Mouse (Mus musculus) gastrocnemius, postnatal 10 days (tissue): Measurements from ENCODE around the gene Gigyf2. TPM values are rescaled to one million over a fixed set of nuclear protein-coding genes. Genes with fewer than 3 reads are reported as not detected.
A peak's percentile ranks its signal among the peaks of the same experiment; 100 is the strongest.

Experiments
- DNase-seq: peaks from one replicate; pipeline ENCODE4 v3.0.0; 2021; ENCODE audit warnings: mixed read lengths
- long read RNA-seq, 2 experiments: library from polyadenylated mRNA; stranded (forward); transcript quantifications; one replicate each; pipeline ENCODE4 v2.0.0; 2021
- total RNA-seq, 2 experiments: library from RNA; stranded (reverse); gene quantifications; 2 replicates each; pipeline ENCODE4 v1.2.3; 2021

Gigyf2 gene
- 10 to 100 TPM; 41.6 to 47.5 TPM for total RNA-seq
- long read RNA-seq, experiment 1, partial matches to known transcripts: 1 of 5 reads
- long read RNA-seq, experiment 1, other reads (novel, unspliced or antisense): 3 of 5 reads
- long read RNA-seq, experiment 2, full-length matches to known transcripts: 3 of 5 reads
- long read RNA-seq, experiment 2, partial matches to known transcripts: 1 of 5 reads
- long read RNA-seq, experiment 2, other reads (novel, unspliced or antisense): 1 of 5 reads

DNA sequence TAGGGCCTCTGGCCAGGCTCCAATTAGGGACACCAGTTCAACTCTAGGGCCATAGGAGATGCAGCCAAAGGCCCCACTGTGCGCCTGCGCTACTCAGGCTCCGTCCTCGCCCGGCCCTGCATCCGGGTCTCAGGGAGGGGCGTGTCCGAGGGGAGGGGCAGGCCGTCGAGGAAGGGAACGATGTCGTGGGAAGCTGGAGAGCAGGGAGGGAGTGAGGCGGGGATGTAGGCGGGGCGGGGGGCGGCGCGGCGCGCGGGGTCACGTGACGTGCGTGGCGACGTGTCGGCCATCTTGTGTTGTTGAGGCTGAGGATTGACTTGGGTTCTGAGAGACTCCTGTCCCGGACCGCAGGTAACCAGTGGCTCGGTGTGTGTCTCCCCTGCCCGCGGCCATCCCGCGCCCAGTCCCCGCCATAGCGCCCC is at the start of gene Gigyf2:
Gigyf2 (plus strand) TSS at position 257 of the 422 bp plus-strand sequence.
- peak; percentile 97 for DNase-seq

DNA sequence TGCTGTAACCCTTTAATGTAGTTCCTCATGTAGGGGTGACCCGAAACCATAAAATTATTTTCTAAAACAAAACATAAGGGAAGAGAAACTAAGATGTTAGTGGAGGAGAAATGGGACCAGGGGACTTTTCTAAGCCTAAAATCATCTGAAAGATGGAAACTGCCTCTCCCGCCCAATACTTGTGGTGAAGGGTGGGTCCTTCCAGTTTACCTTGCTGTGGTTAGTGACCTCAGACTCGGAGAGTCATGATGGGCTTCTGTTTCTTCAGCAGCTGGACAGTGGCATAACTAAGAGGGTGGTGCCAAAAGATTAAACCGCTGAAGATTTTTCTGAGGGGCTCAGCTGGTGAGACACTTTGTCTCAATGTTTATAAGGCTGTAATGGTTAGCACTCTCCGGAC is 46.5 kb upstream of the Gigyf2 start:
- DNase-seq: no peak

DNA sequence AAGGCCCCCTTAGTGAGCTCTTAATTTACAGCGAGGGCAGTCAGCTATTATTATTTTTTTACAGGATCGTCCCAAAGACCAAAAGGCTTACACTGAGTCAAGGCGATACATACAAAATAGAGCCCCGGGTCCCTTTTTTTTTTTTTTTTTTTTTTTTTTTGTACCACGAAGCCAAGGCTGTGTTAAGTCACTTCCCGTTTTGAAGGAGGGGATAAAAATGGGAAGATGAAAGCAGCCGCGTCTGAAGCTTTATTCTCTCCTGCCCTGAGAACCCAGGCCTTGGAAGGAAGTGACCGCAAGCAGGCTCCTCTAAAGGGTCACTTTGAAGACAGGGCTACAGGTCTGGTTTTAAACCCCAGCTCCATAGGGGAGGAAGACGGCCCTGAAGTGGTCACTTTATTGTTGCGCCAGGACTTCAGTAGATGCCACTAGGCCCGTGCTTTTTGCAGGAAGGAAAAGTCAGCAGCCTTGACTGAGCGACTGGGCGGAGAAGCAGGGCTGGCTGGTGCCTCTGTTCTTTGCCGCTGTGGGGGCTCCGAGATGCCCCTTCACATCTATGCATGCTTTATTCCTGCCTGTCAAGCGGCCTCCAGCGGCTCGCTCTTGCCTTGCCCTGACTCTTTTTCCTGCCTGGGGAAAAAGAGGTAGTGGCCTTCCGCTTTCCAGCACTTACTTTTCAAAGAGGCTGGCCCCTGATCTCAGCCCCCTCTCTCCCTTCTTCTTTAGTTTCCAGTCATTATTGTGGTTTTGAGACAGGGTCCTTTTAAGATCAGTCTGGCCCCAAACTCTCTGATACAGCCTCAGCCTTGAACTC is 45.0 kb upstream of the Gigyf2 start:
- DNase-seq: no peak

DNA sequence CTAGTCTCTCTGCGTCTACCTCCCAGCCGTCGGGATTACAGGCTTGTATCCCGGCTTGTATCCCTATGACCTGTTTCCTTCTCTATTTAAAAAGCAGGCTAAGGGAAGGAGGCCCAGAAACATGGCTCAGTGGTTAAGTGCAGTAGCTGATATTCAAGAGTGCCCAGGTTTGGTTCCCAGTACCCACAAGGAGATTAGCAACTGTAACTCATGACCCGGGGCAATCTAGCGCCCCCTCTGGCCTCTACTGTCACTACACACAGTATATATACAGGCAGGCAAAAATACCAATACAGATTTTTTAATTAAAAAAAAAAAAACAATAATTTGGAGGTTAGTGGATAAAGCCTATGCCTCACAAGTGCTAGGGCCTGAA is 44.4 kb upstream of the Gigyf2 start:
- DNase-seq: no peak

DNA sequence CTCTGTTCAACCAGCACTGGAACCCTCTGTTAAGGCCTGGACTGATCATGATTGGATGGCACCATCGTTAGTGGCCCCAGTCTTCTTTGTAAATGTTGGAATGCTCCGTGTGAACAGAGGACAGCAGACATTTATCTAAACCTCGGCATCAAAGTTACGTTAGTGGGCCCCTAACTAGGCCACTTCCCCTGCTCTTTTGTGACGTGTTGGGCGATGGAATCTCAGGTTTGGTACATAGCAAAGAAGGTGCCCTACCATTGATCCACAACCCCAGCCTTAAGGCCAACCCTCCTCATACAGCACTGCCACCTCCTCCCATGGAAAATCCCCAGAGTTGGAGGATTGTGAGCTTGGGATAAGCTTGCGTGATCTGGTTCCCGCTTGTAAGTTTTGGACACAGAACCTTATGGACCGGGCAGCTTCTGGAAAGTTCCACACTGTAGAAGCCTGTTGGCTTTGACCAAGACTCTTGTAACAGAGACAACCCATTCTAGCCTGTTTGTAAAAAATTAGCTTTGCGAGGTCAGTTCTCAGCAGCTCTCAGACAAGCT is 43.3 kb upstream of the Gigyf2 start:
- no peak for DNase-seq

DNA sequence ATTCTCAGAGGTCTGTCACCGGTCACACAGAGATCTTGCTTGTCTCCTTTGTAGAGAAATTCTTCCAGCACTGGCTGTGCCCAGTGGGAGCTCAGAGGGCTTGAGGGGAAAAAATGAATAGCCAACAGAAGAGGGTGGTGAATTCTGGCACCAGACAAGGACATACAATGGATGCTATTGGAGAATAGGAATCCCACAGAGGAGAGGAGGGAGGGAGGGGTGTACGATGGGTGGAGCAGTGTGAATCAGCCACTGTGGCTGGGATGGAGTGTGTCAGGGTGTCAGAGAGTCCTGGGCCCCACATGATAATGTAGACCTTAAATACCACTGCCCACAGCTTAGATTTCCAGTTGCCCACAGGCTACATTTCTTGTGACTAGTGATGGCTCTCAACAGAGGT is 39.7 kb upstream of the Gigyf2 start:
- no peak for DNase-seq

DNA sequence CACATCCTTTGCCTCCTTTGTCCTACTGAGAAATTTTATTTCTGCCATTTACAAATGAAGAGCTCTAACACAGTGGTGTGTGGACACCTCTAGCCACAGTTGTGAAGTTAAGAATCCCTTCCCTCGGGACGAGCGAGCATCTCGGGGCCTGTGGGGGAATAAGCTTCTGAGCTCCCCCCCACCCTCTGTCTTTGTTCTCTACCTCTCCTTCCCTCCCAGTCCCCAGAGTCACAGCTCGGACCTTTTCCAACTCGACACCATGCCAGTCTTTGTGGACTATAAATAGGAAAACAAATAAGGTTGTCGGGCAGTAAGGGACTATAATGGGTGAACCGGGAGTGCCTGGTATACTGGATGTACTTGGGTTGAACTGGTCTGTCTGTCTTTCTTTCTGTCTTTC is 35.4 kb upstream of the Gigyf2 start:
- DNase-seq: no peak

DNA sequence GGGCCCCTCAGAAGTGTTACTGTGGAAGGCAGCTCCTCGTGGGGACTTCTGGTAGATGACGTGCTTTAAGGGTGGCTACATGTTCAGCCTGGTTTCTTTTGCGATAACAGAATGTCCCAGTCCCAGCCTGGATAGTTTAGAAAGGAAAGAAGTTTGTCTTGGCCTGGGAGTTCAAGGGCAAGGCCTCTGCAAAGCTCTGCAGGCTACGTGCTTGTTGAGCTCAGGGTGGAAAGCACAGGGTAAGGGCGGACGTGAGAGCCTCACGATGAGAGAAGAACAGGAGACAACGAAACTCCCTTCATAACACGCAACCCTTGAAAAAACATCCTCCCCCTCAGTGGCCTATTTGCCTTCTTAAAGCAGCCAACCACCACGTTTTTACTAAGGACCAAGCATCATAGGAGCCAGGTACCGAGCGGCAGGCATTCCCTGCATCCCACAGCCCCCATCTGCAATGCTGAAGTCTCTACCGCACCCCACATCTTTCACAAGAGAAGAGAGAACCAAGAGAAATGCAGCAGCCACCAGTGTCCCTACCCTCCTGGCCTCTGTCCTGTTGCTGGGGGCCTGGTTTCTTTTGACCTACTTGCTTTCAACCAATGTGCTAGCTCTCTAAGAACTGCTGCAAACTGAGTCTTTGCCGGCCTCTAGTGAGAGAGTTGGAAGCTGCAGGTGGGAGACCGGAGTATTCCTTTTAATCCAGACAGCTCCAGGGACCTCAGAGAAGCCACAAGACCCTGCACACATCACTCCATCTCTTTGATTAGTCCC is 34.2 kb upstream of the Gigyf2 start:
- peak; percentile 34 for DNase-seq

DNA sequence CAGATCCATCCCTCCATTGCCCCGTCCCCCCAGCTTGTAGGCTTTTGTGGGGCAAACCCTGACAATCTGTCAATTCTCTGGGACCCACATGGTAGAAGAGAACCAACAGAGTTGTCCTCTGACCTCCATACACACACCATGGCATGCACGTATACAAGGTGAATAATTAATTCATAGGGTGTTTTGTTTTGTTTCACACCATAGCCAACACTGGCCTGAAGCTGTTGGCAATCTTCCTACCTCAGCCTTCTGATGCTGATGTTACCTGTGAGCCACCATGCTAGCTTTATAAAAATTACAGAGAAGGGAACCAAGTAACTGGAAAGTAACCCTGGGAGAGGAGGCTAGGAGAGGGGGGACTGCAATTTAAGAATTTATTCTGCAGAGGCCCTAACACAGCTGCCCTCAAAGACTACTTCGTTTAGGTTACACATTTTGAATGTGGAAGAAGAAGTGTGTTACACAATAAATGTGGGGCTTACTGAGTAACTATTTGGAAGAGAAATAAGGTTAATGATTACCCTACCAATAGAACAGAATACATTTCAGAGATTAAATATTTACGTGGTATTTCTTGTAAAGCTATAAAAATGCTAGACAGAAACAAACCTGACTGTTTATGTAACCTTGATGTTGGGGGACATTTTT is 32.6 kb upstream of the Gigyf2 start:
- DNase-seq: no peak

DNA sequence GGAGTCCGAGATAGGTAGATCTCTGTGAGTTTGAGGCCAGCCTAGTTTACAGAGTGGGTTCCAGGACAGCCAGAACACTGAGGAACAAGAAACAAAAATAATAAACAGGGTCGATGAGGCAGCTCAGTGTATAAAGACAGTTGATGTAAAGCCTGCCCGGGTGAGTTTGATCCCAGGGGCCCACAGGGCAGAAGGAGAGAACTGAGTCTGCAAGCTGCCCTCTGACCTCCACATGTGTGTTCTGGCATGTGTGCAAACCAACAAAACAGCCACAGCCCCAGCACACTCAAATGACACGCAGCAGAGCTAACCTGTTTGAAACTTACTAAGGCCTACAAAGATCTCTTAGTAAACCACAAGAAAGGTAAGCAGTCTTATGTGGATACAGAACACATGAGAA is 31.8 kb upstream of the Gigyf2 start:
- DNase-seq: no peak

DNA sequence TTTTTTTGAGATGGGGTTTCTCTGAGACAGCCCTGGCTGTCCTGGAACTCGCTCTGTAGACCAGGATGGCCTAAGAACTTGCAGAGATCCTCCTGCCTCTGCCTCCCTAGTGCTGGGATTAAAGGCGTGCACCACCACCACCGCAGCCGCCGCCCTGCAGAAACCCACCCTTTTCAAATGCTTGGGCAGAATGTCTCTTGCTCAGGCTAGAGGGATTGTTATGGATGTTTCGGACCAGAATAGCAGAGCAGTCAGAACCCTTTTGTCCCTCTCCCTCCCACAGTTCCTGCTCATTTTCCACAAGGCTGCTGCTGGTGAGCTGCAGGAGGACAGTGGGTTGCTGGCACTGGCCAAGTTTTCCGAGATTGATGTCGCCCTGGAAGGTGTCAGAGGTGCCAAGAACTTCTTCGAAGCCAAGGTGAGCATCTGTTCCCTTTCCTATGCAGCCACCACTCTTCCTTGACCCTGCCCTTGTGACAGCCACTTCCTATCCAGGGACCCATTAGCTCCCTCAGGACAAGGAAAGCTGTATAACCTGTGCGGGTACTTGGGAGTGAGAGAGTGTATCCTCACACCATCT is 29.4 kb upstream of the Gigyf2 start:
- DNase-seq: no peak

DNA sequence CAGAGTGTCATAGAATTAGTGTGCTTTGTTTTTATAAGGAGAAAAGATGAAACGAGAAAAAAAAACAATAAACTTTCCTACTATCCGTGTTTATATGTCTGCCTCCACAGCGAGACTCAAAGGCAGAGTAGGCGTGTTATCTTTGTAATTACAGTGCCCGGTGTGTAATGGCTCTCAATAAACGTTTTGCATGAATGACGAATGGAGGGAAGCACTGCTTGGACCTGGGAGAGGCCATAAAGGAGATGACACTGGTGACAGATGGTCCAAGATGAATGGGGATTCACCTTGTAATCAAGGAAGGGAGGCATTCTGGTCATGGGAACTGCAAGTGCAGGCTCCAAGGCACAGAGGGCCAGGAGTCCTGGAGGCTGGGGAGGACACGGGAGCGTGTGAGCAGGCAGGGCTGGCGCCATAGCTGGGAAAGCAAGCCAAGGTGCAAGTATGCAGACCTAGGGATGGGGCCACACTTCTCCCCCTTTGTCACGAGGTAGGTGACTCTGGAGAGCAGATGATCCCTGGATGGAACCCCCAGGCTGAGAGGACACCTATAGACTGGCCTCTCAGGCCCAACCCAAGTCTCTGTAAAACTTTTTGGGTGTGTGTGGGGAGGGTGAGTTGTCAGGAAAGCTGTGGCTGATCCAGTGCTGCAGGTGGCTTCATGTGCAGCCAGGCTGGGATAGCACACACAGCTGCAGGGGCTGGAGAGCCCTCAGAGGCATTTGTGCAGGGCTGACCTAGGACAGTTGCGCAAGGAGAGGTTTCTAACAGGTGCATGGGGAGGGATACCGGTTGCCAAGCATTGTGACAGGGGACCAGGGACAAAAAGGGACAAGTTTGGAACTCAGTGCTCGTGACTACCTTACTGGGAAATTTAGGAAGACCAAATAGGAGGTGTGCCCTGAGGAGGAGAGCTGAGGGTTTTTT is 26.2 kb upstream of the Gigyf2 start:
- no peak for DNase-seq

DNA sequence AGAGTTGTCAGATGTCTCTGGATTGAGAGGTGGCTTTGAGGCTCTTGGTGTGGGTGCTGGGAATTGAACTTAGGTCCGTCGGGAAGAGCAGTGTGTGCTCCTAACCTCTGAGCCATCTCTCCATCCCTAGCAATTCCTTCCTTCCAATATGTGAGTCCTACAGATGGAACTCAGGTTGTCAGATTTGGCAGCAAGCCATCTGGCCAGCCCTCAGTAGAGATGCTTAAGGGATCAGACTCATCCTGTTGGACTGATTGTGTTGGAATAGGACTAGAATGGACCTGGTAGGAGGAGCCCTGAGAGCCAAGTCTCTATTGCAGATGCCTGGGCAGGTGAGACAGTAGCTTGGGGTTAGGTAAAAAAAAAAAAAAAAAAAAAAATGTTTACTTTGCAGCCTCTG is 24.8 kb upstream of the Gigyf2 start:
- DNase-seq: no peak

DNA sequence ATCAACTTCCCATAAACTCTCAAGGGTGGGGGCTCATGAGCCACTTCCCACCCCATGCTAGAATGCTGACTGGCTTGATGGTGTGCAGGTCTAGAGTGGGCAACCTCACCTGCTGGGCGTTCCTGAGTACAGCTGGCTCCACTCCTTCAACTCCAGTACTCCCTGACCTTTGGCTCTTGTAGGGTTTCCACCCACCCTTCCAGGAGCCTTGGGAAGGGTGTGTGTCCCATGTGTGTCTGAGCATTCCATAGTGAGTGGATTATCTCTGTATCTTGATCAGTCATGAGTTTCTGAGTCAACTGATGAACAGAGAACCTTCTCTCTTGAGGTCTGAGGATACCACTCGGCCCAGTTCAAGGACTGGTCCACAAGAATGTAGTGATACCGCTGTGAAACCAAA is 17.8 kb upstream of the Gigyf2 start:
- DNase-seq: no peak

DNA sequence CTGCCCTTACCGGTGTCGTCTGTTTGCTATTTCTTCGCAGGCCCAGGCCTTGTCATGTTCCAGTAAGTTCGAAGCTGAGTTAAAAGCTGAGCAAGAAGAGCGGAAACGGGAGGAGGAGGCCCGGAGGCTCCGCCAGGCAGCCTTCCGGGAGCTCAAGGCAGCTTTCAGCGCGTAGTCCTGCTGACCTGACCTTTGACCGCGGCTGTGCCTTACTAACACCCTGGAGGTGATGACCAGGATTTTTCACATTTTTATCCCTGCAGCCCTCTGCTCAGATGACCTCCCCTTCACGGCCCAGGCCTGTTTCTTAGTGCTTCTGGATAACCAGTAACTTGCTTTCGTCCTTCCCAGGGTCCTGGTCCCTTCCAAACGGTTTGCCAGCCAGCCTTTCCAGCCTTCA is 17.2 kb upstream of the Gigyf2 start:
- no peak for DNase-seq

DNA sequence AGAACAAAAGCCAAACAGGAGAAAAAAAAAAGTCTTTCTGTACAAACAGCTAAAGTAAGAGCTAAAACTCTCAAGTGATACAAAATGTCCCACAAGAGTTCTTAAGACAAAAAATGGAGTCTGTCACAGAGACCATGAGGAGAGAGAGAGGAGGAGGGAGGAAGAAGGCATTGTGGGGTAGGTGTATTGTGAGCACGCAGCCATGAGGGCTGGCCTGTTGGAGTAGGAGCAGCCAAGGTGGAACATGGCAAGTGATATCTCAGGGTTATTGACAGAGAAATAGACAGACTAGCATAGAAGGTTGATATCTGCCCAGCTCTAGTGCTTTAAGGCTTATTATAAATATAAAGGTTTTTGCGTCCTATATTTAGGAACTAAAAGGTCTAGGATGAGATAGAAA is 14.1 kb upstream of the Gigyf2 start:
- no peak for DNase-seq

DNA sequence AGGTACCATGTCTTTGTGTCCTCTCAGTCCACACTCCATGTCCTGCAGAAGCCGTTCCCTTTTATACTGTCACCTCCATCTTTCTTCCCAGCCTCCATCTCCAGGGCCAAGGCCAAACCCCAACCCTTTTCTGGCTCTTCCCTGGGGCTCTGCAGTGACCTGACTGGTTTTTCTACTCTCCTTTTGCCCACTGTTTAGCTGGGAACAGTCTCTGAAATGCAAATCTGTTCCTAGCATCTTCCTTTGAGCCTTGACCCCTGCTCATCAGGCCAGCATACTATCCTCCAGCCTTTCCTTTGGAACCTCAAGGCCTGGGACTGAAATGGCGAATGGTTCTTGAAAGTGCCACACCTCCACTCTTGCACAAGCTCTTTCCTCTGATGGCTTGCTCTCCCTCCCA is 13.7 kb upstream of the Gigyf2 start:
- no peak for DNase-seq

DNA sequence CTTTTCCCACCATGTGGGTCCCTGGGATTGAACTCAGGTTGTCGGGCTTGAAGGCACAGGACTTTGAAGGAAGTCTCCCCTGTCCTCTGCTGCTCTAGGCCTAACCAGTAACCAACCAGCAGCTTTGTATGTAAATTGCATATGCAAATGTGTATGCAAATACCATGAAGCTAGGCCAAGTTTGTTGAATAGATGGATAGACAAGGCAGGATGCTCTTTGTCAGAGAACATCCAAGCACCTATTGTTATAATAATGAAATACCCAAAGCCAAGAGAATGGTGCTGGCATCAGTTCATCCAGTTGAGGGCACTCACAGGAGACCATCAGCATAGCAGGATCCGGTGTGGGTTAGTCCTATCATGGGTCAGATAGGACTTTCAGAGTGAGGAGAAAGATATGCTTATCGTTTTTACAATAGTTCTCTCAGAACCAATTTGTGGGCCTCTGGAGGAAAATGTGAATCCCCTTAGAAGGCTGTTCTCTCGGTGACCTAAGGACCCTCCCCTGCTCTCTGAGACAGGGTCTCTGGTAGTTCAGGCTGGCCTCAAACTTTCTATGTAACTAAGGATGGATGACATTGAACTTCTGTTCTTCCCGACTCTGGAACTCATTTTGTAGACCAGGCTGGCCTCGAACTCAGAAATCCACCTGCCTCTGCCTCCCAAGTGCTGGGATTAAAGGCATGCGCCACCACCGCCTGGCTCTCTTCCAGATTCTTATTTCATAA is 12.8 kb upstream of the Gigyf2 start:
- no peak for DNase-seq

DNA sequence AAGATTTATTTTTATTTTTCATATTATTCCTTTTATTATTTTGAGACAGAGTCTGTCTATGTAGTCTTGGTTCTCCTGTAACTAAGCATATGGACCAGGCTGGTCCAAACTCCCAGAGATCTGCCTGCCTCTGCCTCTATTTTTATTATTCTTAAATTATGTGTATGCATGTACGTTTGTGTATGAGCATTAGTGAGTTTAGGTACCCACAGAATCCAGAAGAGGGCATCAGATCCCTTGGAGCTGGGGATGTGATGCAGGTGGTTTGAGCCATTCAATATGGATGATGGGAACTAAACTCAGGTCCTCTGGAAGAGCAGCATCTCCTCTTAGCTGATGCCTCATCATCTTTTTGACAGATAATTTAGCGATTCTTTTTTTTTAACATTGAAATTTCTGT is 11.4 kb upstream of the Gigyf2 start:
- DNase-seq: no peak

DNA sequence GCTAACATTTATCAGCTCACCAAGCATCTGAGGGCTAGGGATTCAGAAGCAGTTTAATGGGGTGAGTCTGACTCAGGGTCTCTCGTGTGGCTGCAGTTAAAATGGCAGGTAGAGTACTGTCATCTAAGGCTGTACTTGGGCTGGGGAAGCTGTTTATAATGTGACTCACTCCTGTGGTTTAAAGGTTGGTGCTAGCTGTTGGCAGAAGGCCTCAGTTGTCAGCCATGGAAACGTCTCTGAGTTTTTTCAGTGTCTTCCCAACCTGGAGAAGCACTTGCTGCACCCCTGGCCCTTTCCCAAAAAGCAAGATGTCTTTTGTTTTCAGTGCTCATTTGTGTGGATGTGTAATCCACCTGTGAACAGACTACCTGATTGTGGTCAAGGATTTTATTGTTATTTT is 10.9 kb upstream of the Gigyf2 start:
- no peak for DNase-seq
